Mouse (Mus musculus): ENCODE results near the gene Zfp280c. TPM values are rescaled to one million over a fixed set of nuclear protein-coding genes. Genes with fewer than 3 reads are reported as not detected.

Zfp280c gene
- polyA plus RNA-seq, 1 experiment, result 2.3 TPM

DNA sequence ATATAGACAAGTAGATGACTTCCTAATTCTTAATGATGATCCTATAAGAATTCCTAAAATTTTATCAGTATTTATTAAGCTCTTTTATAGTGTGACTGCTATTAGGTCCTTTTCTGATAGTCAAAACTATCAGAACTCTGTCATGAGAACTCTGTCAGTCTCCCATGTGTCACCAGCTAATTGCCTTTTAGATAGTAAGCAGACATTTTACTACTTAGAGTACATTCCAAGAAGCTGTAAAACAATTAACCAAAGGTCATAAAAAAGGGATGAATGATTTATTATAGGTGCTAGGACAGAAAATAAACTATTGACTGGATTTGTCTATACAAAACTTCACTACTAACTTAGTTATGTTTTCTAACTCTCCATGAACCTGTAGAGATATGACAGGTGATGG lies 11.0 kb downstream of the Zfp280c start:
- TF ChIP-seq USF1 (IDR thresholded peaks at IDR 0.05; ENCODE audit: low read depth) (no peak), MYOD1 (IDR thresholded peaks at IDR 0.05; ENCODE audit: control insufficient read depth in 1 of 3, insufficient read length in 2 of 3, low read depth in 2 of 3) (no peak), TCF12 (IDR thresholded peaks at IDR 0.05; ENCODE audit: insufficient read depth, poor library complexity, severe bottlenecking) (no peak), MYOG (IDR thresholded peaks at IDR 0.05; ENCODE audit: control insufficient read depth in 1 of 3, insufficient read depth in 1 of 3, insufficient read length in 2 of 3, low read depth in 2 of 3) (no peak), MAX (IDR thresholded peaks at IDR 0.05; ENCODE audit: low read depth) (no peak), POLR2A (IDR thresholded peaks at IDR 0.05; ENCODE audit: insufficient read length, low read depth) (no peak), TCF3 (IDR thresholded peaks at IDR 0.05; ENCODE audit: insufficient read length, low read depth) (no peak), REST (IDR thresholded peaks at IDR 0.05; ENCODE audit: insufficient read depth, insufficient read length) (no peak)
- no peaks in the 10 kb centered on the region for H3K36me3 ChIP-seq (ENCODE audit: control insufficient read depth, insufficient read depth)

GRCm38 (mm10) chrX:48532175-48532574 lies 62.1 kb downstream of the Zfp280c start:
- Histone ChIP-seq H3K27me3 (ENCODE audit: control insufficient read depth, insufficient read depth, insufficient read length) (no peaks in the 10 kb centered on the region), H3K4me2 (ENCODE audit: low read depth) (no peak overlapping the region), H3K4me3 (no peak overlapping the region), H3K79me2 (ENCODE audit: control insufficient read depth, insufficient read depth) (no peaks in the 10 kb centered on the region), H3ac (ENCODE audit: control insufficient read depth, insufficient read length) (no peak overlapping the region), H3K36me3 (ENCODE audit: control insufficient read depth, insufficient read depth) (no peaks in the 10 kb centered on the region)
- TF ChIP-seq MYOD1 (IDR thresholded peaks at IDR 0.05; ENCODE audit: control insufficient read depth in 1 of 3, insufficient read length in 2 of 3, low read depth in 2 of 3), result no peak
- TF ChIP-seq REST (IDR thresholded peaks at IDR 0.05; ENCODE audit: insufficient read depth, insufficient read length), result no peak
- TF ChIP-seq SRF (IDR thresholded peaks at IDR 0.05; ENCODE audit: control insufficient read depth, insufficient read length, low read depth), result no peak
- no peak for TF ChIP-seq MYOG (IDR thresholded peaks at IDR 0.05; ENCODE audit: control insufficient read depth in 1 of 3, insufficient read depth in 1 of 3, insufficient read length in 2 of 3, low read depth in 2 of 3)
- no peak for TF ChIP-seq POLR2AphosphoS2 (IDR thresholded peaks at IDR 0.05; ENCODE audit: insufficient read length, low read depth)
- no peak for TF ChIP-seq CEBPB (IDR thresholded peaks at IDR 0.05; ENCODE audit: insufficient read depth, poor library complexity, severe bottlenecking)
- no peak for TF ChIP-seq USF1 (IDR thresholded peaks at IDR 0.05; ENCODE audit: low read depth)

More for the DNA sequence above, 11.0 kb downstream of the Zfp280c start:
- Histone ChIP-seq H3K79me2 (ENCODE audit: control insufficient read depth, insufficient read depth) (no peaks in the 10 kb centered on the region), H3K4me3 (no peak overlapping the region), H3K27me3 (ENCODE audit: control insufficient read depth, insufficient read depth, insufficient read length) (no peaks in the 10 kb centered on the region), H3K4me2 (ENCODE audit: low read depth) (no peak overlapping the region), H3ac (ENCODE audit: control insufficient read depth, insufficient read length) (no peak overlapping the region)

DNA sequence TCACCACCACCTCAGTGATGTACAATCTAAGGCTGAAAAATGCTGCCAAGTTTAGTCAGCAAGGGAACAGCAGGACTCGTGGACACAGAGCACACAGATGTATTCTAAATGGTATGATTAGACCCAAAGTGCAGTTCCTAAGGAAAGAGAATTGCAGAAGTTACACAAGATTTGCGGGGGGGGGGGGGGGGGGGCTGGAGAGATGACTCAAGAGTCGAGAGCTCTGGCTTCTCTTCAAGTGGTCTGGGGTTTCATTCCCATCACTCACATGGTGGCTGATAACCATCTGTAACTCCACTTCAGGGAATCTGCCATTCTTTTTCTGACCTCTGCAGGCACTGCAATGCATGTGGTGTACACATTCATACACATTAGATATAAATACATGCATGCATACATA lies 67.9 kb downstream of the Zfp280c start:
- no peaks in the 10 kb centered on the region for H3K36me3 ChIP-seq (ENCODE audit: control insufficient read depth, insufficient read depth)
- no peak overlapping the region for H3K4me3 ChIP-seq
- no peak overlapping the region for H3K4me2 ChIP-seq (ENCODE audit: low read depth)
- no peak overlapping the region for H3ac ChIP-seq (ENCODE audit: control insufficient read depth, insufficient read length)
- H3K79me2 ChIP-seq (ENCODE audit: control insufficient read depth, insufficient read depth), result no peaks in the 10 kb centered on the region
- TF ChIP-seq USF1 (IDR thresholded peaks at IDR 0.05; ENCODE audit: low read depth) (no peak), REST (IDR thresholded peaks at IDR 0.05; ENCODE audit: insufficient read depth, insufficient read length) (no peak), MYOG (IDR thresholded peaks at IDR 0.05; ENCODE audit: control insufficient read depth in 1 of 3, insufficient read depth in 1 of 3, insufficient read length in 2 of 3, low read depth in 2 of 3) (no peak), TCF12 (IDR thresholded peaks at IDR 0.05; ENCODE audit: insufficient read depth, poor library complexity, severe bottlenecking) (no peak), SRF (IDR thresholded peaks at IDR 0.05; ENCODE audit: control insufficient read depth, insufficient read length, low read depth) (no peak), TCF3 (IDR thresholded peaks at IDR 0.05; ENCODE audit: insufficient read length, low read depth) (no peak), MYOD1 (IDR thresholded peaks at IDR 0.05; ENCODE audit: control insufficient read depth in 1 of 3, insufficient read length in 2 of 3, low read depth in 2 of 3) (no peak)
- H3K27me3 ChIP-seq (ENCODE audit: control insufficient read depth, insufficient read depth, insufficient read length), result no peaks in the 10 kb centered on the region

DNA sequence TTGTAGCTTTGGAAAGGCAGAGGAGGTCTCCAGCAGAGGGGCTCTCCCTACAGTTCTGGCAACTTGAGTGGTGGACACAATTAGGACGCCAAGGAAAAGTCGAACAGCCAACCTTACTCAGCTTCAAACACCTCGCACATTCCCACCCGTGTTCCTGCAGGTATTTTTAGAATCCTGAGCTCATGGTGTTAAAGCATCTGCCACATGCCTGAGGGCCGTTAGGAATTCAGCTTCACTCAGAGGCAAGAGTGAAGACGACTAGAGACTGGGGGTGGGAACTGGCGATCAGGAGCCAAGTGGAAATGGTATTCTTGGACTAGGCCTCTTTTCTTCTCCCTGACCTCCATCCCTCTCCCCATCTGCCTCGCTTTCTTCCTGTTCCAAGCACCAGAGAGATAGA lies 68.4 kb downstream of the Zfp280c start:
- TF ChIP-seq E2F4 (IDR thresholded peaks at IDR 0.05; ENCODE audit: insufficient read depth) (no peak), MAX (IDR thresholded peaks at IDR 0.05; ENCODE audit: low read depth) (no peak), MYOD1 (IDR thresholded peaks at IDR 0.05; ENCODE audit: control insufficient read depth in 1 of 3, insufficient read length in 2 of 3, low read depth in 2 of 3) (no peak), SRF (IDR thresholded peaks at IDR 0.05; ENCODE audit: control insufficient read depth, insufficient read length, low read depth) (no peak), TCF12 (IDR thresholded peaks at IDR 0.05; ENCODE audit: insufficient read depth, poor library complexity, severe bottlenecking) (no peak), MYOG (IDR thresholded peaks at IDR 0.05; ENCODE audit: control insufficient read depth in 1 of 3, insufficient read depth in 1 of 3, insufficient read length in 2 of 3, low read depth in 2 of 3) (no peak), POLR2A (IDR thresholded peaks at IDR 0.05; ENCODE audit: insufficient read length, low read depth) (no peak), CEBPB (IDR thresholded peaks at IDR 0.05; ENCODE audit: insufficient read depth, poor library complexity, severe bottlenecking) (no peak), REST (IDR thresholded peaks at IDR 0.05; ENCODE audit: insufficient read depth, insufficient read length) (no peak), POLR2AphosphoS2 (IDR thresholded peaks at IDR 0.05; ENCODE audit: insufficient read length, low read depth) (no peak), USF1 (IDR thresholded peaks at IDR 0.05; ENCODE audit: low read depth) (no peak), TCF3 (IDR thresholded peaks at IDR 0.05; ENCODE audit: insufficient read length, low read depth) (no peak)
- Histone ChIP-seq H3K79me2 (ENCODE audit: control insufficient read depth, insufficient read depth) (no peaks in the 10 kb centered on the region), H3K4me2 (ENCODE audit: low read depth) (no peak overlapping the region), H3K4me3 (no peak overlapping the region), H3ac (ENCODE audit: control insufficient read depth, insufficient read length) (no peak overlapping the region), H3K36me3 (ENCODE audit: control insufficient read depth, insufficient read depth) (no peaks in the 10 kb centered on the region), H3K27me3 (ENCODE audit: control insufficient read depth, insufficient read depth, insufficient read length) (no peaks in the 10 kb centered on the region)

GRCm38 (mm10) chrX:48525332-48525731 lies 69.0 kb downstream of the Zfp280c start:
- Histone ChIP-seq H3ac (ENCODE audit: control insufficient read depth, insufficient read length) (no peak overlapping the region), H3K4me2 (ENCODE audit: low read depth) (no peak overlapping the region), H3K4me3 (no peak overlapping the region), H3K27me3 (ENCODE audit: control insufficient read depth, insufficient read depth, insufficient read length) (no peaks in the 10 kb centered on the region), H3K79me2 (ENCODE audit: control insufficient read depth, insufficient read depth) (no peaks in the 10 kb centered on the region), H3K36me3 (ENCODE audit: control insufficient read depth, insufficient read depth) (no peaks in the 10 kb centered on the region)
- TF ChIP-seq TCF3 (IDR thresholded peaks at IDR 0.05; ENCODE audit: insufficient read length, low read depth) (no peak), CEBPB (IDR thresholded peaks at IDR 0.05; ENCODE audit: insufficient read depth, poor library complexity, severe bottlenecking) (no peak), E2F4 (IDR thresholded peaks at IDR 0.05; ENCODE audit: insufficient read depth) (no peak), POLR2AphosphoS2 (IDR thresholded peaks at IDR 0.05; ENCODE audit: insufficient read length, low read depth) (no peak), POLR2A (IDR thresholded peaks at IDR 0.05; ENCODE audit: insufficient read length, low read depth) (no peak), MYOG (IDR thresholded peaks at IDR 0.05; ENCODE audit: control insufficient read depth in 1 of 3, insufficient read depth in 1 of 3, insufficient read length in 2 of 3, low read depth in 2 of 3) (no peak), MAX (IDR thresholded peaks at IDR 0.05; ENCODE audit: low read depth) (no peak), SRF (IDR thresholded peaks at IDR 0.05; ENCODE audit: control insufficient read depth, insufficient read length, low read depth) (no peak), TCF12 (IDR thresholded peaks at IDR 0.05; ENCODE audit: insufficient read depth, poor library complexity, severe bottlenecking) (no peak), MYOD1 (IDR thresholded peaks at IDR 0.05; ENCODE audit: control insufficient read depth in 1 of 3, insufficient read length in 2 of 3, low read depth in 2 of 3) (no peak), REST (IDR thresholded peaks at IDR 0.05; ENCODE audit: insufficient read depth, insufficient read length) (no peak), USF1 (IDR thresholded peaks at IDR 0.05; ENCODE audit: low read depth) (no peak)

Data from myocyte (in vitro differentiated cells).